Mouse (Mus musculus) thymus, postnatal 36 days (tissue): Measurements from ENCODE around the gene Vmn1r175.
"Not testable (repeated sequence)": the region's sequence is repeated elsewhere in the genome, so short reads cannot be mapped to it uniquely, and the experiment has no call there.

Experiments
- DNase-seq, 2 experiments: peaks; one replicate each; pipeline ENCODE4 v3.0.0; 2022; ENCODE audit warnings: mixed read lengths in 2 of 2

Gene Vmn1r175

GRCm38 (mm10) chr7:23810543-23810942 is at the start of gene Vmn1r175:
Gene Vmn1r175, minus strand, starts transcription at chr7:23810643.
- not testable (repeated sequence) for DNase-seq

- DNase-seq = not testable (repeated sequence)
These were observed 26.8 kb upstream of the Vmn1r175 start, which contains the start of gene Vmn1r176 for GRCm38 (mm10) chr7:23837272-23837671. Gene Vmn1r176, minus strand, starts transcription at chr7:23837372.

DNA sequence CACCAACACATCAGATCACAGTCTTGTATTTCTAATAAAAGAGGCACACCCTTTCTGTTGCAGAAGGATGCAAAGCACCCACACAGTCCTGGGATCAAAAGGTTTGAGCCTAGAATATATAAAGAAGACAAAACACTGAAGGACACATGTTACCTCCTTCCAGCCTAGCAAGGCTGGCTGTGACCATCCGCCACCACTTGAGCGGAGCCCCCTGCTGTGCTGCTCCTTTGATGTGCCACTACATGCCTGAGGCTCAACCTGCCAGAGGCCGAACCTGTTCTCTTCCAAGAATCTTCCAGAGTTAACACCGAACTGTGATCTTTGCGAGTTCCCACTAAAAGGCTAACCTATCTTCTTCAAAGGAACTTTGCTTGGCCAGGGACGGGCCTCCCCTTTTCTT is 25.9 kb downstream of the Vmn1r175 start:
- DNase-seq = no peak
